Mouse (Mus musculus) left cerebral cortex, postnatal 25 days (tissue): ENCODE measurements around the gene Lamtor3. TPM values are rescaled to one million over a fixed set of nuclear protein-coding genes. Genes with fewer than 3 reads are reported as not detected.
"Not testable (repeated sequence)": the region's sequence is repeated elsewhere in the genome, so short reads cannot be mapped to it uniquely, and the experiment has no call there.

Source experiments
- DNase-seq, 2 experiments: peaks; one replicate each; pipeline ENCODE4 v3.0.0; 2022; ENCODE audit warnings: low spot score in 2 of 2, mixed read lengths in 1 of 2
- intact Hi-C: fragments of 180-260 bp; cut with DNase I; formaldehyde crosslinking; loops from one replicate; pipeline ENCODE4 v1.15.1; 2025
- total RNA-seq, 2 experiments: library from RNA; stranded (reverse); gene quantifications; 2 replicates each; pipeline ENCODE4 v1.2.3; 2021

Lamtor3 gene
- 10 to 100 TPM; 75.1 to 76.3 TPM for total RNA-seq

GRCm38 (mm10) chr3:137918172-137918931 is at the start of gene Lamtor3:
TSS of gene Lamtor3 (plus strand) at chr3:137918506.
- DNase-seq = peak; percentile 87 to 94
- intact Hi-C loops = loop anchor here (1.0 to 10.0 kb wide), 4 partner anchors 51 to 225 kb away; partner anchors contain the start of genes 1110002E22Rik, Dnajb14, Gm5105 and Trmt10a

DNA sequence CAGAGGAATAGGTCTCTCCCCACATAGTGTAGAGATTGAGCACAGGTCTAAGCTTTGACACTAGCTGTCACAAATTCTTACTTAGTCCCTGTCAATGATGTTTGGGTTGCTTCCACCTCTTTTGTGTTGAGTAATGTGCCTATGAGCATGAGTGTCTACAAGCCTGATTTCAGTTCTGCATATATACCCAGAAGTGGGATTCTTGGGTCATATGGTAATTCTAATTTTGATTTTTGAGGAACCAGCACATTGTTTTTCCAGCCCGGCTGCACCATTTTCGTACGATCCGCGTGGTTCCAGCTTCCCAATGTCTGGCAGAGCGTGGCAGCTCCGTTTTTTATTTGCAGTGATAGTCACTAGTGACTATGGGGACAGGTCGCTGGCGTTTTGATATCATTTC is 48.9 kb upstream of the Lamtor3 start:
- no peak for DNase-seq
- intact Hi-C loops = loop anchor here (5.0 to 10.0 kb wide), 2 partner anchors 123 to 1195 kb away; partner anchors contain the start of gene Ppp3ca

GRCm38 (mm10) chr3:137879313-137879712 is 39.0 kb upstream of the Lamtor3 start:
- DNase-seq = no peak
- intact Hi-C loops = no loop called here

DNA sequence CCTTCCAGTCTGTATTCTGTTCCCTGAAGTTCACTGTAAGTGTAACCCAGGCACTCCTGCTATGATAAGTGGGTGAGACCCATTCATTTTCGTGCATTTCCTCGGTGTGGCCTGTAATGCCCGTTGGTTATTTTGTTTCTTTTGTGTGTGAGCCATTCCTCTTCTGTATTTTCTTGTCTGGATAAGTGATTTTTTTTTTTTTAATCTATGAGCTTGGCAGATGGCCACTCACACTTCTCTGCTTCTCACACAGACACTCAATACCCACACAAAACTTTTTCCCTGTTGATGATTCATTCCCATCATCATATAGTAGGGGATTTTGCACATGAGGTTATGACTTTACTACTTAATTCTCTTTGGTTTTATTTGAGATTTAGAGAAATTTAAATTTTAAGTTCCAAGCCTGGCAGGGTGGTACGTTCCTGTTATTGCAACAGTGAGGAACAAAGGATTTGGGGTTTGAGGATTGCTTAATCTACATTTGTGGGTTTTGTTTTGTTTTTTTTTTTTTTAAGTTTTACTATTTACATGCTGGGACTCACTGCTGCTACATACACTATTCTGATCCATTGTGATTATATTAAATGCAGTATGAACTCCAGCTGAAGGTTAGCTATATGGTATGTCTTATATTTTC is 38.1 kb upstream of the Lamtor3 start:
- intact Hi-C loops = no loop called here
- peak; percentile 17 to 67 for DNase-seq

GRCm38 (mm10) chr3:137881093-137881492 is 37.2 kb upstream of the Lamtor3 start:
- intact Hi-C loops = no loop called here
- DNase-seq = no peak

GRCm38 (mm10) chr3:137887961-137888360 is 30.3 kb upstream of the Lamtor3 start:
- DNase-seq = no peak
- intact Hi-C loops = no loop called here

DNA sequence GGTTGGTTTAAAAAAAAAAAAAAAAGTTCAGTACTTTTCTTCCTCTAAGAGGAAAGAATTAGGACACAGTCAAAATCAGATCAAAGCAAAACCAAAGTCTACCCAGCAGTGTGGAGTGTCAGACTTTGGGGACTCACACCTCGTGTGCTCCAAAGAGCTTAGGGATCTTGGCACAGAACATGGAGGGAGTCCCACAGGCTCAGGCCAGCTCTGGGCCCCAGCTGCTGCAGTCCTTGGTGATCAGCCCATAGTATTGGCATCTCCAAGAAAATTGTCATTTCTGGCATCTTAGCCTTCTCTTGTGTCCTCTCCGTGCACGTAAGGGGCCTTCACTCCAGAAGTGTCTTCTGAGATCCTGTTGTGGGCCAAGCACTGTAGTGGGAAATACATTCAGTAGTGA is 27.2 kb upstream of the Lamtor3 start:
- DNase-seq = no peak

GRCm38 (mm10) chr3:137892118-137892517 is 26.2 kb upstream of the Lamtor3 start:
- intact Hi-C loops = no loop called here
- DNase-seq = no peak

More for the DNA sequence above, 27.2 kb upstream of the Lamtor3 start:
- intact Hi-C loops = no loop called here

- DNase-seq = no peak
- intact Hi-C loops = no loop called here
These were observed 24.5 kb upstream of the Lamtor3 start for GRCm38 (mm10) chr3:137893789-137894188.

GRCm38 (mm10) chr3:137895196-137895595 is 23.1 kb upstream of the Lamtor3 start:
- no peak for DNase-seq
- intact Hi-C loops = no loop called here

- DNase-seq = no peak
These were observed 21.9 kb upstream of the Lamtor3 start for GRCm38 (mm10) chr3:137896386-137896785.

DNA sequence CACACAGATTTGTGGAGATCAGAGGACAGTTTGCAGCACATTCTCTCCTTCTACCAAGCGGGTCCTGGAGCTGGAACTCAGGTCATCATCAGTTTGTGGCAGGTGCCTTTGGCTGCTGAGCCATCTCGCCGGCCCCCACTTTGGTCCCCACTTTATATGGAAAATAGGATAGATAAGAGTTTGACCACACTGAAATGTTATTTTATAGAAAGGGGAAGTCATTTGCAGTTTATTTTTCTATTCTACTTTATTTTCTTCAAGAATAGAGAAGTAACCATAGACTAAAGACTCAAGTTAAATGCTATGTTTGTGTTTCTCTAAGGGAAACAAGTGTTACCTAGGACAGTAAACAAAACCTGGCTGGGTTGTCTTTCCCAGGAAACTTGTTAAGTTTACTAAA is 21.4 kb upstream of the Lamtor3 start:
- DNase-seq = no peak
- intact Hi-C loops = no loop called here

More at GRCm38 (mm10) chr3:137896386-137896785, 21.9 kb upstream of the Lamtor3 start:
- intact Hi-C loops = no loop called here

GRCm38 (mm10) chr3:137897685-137898084 is 20.6 kb upstream of the Lamtor3 start:
- no peak for DNase-seq
- intact Hi-C loops = no loop called here

DNA sequence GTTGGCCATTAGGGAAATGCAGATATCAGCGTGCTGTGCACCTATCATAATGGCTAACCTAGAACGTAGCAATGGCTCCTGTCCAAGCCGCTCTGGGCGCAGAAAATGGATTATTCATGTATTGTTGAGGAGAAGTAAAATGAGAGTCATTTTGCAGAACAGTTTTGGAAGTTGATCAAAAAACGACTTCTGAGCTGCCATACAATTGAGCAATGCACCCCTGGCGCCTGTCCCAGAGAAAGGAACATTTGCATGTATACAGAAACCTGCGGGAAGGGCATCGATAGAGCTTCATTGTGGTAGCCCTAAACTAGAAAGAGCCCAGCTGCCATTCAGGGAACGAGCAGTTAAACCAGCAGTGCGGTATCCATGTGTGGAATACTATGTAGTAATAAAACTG is 18.2 kb upstream of the Lamtor3 start:
- peak in 1 of 2 experiments; percentile 9 for DNase-seq
- intact Hi-C loops = no loop called here

- no peak for DNase-seq
- intact Hi-C loops = loop anchor here (10.0 kb wide), 1 partner anchor 138 kb away; no protein-coding TSS in a partner anchor
These were observed 5.2 kb upstream of the Lamtor3 start for GRCm38 (mm10) chr3:137913093-137913492.

- not testable (repeated sequence) for DNase-seq
- intact Hi-C loops = loop anchor here (10.0 kb wide), 1 partner anchor 140 kb away; no protein-coding TSS in a partner anchor
These were observed 3.7 kb upstream of the Lamtor3 start for GRCm38 (mm10) chr3:137914567-137914966.

GRCm38 (mm10) chr3:137917694-137918171 is 573 bp upstream of the Lamtor3 start:
- DNase-seq = no peak
- intact Hi-C loops = loop anchor here (1.0 to 10.0 kb wide), 4 partner anchors 50 to 226 kb away; partner anchors contain the start of genes 1110002E22Rik, Dnajb14, Gm5105 and Trmt10a

DNA sequence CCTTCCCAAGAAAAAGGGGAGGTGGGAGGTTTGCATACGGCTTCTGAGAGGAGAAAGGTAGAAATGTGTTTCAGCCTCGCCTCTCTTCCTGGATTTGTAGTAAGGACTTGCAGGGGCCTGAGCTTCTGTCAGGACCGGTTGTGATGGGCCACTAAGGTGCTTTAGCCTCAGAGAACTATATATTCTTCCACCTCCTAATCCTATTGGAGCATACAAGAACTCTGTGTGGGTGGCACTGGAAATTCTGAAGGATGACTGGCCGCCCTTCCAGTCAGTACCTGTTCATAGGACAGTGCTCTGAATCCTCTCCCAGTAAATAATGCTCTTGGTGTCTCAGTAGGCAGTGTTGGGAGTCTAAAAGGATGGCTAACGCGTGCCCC is 616 bp downstream of the Lamtor3 start:
- DNase-seq = peak; percentile 36 to 68
- intact Hi-C loops = loop anchor here (1.0 to 10.0 kb wide), 4 partner anchors 52 to 224 kb away; partner anchors contain the start of genes 1110002E22Rik, Dnajb14, Gm5105 and Trmt10a

GRCm38 (mm10) chr3:137919398-137919797 is 1.1 kb downstream of the Lamtor3 start:
- intact Hi-C loops = loop anchor here (5.0 to 10.0 kb wide), 2 partner anchors 145 to 148 kb away; partner anchors contain the start of genes 1110002E22Rik and Gm5105
- DNase-seq = no peak

- intact Hi-C loops = loop anchor here (10.0 kb wide), 1 partner anchor 524 kb away; the partner anchor contains the start of gene Adh5
- no peak for DNase-seq
These were observed 2.3 kb downstream of the Lamtor3 start for GRCm38 (mm10) chr3:137920594-137920993.
